Mouse (Mus musculus): Measurements from ENCODE around the gene Coro2b.

The Coro2b gene

DNA sequence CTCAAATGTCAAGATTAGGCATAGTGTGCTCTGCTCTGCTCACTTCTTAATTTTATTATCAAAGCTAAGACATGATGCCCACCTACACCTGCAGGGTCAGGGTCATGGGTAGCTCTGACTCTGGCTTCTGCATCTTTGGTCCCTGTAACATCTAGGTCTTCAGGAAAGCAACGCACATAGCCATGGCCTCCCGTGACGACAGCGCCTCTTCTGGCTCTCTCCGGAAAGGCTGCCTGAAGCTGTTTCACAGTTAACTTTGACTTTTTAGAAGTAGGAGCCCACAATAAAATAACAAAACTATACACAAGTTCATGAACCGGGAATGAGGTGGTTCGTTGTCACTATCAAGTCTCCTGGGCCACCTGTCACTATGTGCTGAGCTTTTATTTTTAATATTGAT is 99.4 kb downstream of the Coro2b start:
- DNase-seq (ENCODE audit: low spot score), result no peak

DNA sequence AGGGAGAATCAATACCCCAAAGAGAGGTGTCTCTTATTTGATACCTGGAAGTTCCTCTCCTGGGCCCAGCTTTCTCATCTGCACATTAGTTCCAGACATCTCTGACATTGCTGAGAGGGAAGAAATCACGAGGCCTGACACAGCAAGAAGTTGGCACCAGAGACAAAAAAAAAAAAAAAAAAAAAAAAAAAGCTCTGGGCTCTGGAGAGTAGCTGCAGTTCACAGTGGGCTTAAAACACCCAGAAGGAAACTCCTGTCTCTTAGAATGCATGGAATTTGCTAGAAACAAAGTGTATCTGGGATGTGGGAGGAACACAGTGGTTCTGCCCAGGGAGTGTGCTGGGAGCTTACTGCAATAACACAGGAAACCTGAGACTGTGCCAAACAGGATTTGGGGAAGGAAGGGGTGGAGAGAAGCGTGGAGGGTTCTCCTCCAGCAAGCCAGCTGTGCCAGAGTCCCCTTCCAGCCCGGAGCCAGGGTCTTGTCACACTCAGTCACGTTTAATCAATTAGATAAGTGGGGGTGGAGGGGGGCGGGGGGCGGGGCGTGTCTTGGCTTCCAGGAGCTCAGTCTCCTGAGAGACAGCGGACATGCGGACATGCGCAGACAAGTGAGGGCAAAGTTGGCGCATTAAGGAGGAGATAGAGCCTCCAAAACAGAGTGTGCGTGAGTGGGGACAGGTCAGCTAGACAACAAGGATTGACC is 101.1 kb downstream of the Coro2b start:
- peak; percentile 32 for DNase-seq (ENCODE audit: low spot score)

DNA sequence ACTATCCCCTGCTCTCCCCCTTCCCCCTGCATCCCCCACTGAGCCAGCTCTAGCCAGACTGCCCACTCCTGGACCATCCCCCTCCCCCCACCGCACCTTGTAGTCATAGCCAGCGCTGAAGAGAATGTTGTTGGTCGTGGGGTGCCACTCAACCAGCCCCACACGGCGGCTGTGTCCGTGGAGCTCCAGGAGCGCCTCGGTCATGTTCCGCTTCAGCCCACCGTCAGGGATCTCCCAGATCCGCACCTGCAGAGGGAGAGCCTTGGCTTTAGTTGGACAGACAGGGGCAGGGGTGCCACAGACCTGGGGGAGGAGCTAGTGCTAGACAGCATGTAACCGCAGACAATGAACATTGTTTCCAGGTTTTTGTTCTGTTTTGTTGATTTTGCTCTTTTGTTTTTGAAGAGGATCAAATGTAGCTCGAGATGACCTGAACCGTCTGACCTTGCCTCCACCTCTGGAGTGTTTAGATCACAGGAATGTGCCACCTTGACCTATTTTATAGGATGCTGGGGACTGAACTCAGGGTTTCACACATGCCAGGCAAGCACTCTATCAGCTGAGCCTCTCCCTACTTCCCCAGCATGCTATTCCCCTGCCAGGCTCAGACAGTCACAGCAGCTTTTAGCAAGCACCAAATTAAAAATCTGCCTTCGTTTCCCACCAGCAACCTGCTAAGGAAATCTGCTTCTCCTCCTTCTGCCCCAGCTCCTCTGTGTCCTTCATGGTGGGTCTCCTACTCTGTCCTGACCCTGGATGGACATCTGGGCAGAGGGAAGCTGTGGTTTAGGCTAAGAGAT is 104.4 kb downstream of the Coro2b start:
- no peak for DNase-seq (ENCODE audit: low spot score)

DNA sequence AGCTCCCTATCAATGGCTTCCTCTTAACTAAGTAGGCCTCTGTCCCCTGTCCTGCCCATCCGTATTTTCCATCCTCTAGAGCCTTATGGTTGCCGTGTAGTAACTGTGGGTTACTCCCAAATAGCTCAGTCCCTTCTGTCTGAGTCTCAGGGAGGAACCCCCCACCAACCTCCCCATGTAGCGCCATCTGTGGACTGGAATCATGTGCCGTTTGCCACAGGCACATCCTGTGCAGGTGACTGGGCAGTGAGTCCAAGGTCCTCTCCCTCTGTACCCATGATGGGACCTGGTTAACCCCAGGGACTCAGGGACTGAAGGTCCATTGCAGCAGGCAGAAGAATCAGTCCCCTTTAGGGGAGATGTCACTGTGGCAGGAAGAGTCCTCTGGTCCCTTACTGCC is 106.1 kb downstream of the Coro2b start:
- no peak for DNase-seq (ENCODE audit: low spot score)

DNA sequence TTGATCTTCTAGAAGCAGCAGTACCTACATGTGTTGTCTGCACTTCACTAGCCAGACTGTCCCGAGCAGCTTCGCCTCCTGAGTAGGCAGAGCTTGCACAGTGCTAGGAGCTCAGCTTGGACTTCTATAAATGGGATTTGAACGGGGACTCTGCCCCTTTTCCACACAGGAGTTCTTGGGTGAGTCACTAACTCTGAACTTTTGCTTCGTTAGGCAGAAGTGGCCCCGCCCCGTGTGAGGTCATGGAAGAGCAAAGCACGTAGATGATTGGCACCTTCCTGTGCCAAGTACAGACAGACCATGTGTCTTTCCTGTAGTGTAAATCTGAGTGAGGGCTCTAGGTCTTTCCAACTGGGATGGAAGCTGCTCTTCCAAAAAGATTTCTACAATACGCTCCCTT is 109.8 kb downstream of the Coro2b start:
- DNase-seq (ENCODE audit: low spot score), result peak; percentile 38

DNA sequence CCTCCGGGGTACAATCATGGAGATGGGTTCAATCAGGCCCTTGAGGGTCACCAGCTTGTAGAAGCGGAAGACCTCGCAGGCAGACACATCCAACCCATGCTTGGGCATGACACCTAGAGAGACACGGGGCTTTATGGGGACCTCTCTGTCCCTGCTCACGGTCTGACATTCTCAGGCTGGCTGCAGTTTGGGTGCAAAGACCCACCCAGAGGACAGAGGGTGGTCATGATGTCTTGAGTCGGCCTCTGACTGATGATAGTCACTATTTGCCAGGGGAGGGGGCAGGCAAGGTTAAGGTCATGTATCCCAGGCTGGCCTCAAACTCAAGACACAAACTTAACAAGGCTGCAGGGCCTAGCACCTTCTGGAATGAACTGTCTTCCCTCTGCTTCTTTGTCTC is 110.3 kb downstream of the Coro2b start:
- no peak for DNase-seq (ENCODE audit: low spot score)

GRCm38 (mm10) chr9:62426021-62426420 is 110.8 kb downstream of the Coro2b start:
- DNase-seq (ENCODE audit: low spot score), result no peak

GRCm38 (mm10) chr9:62425265-62425664 is 111.6 kb downstream of the Coro2b start:
- DNase-seq (ENCODE audit: low spot score), result no peak

DNA sequence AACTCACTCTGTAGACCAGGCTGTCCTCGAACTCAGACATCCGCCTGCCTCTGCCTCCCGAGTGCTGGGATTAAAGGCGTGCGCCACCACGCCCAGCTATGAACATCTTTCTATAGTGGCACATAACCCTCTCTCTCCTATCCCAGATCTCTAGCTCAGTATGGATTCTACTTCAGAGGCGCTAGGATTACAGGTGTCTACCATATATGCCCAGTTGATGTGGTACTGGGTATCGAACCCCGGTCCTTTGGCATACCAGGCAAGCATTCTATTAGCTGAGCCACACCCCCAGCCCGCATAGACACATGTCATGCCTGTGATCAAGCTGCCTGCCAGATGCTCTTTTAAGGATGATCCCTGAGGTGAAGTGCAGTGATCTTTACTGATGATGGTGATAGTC is 113.0 kb downstream of the Coro2b start:
- no peak for DNase-seq (ENCODE audit: low spot score)

GRCm38 (mm10) chr9:62422926-62423325 is 113.9 kb downstream of the Coro2b start:
- no peak for DNase-seq (ENCODE audit: low spot score)

DNA sequence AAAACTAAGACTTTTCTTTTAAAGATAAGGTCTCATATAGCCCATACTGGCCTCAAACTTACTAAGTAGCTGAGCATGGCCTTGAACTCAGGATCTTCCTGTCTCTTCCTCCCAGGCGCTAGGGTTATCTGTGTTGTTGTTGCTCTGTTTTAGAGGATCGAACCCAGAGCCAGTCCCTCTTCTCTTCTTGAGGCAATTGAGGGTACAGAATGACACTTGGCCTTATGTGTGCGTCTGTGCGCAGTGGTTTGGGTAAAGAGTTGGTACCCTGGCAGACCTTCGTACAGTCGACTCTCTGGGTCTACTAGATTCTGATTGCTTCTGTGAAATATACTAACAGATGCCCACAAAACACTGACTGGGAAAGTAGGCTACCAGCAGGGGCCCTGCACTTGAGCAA is 114.9 kb downstream of the Coro2b start:
- no peak for DNase-seq (ENCODE audit: low spot score)

DNA sequence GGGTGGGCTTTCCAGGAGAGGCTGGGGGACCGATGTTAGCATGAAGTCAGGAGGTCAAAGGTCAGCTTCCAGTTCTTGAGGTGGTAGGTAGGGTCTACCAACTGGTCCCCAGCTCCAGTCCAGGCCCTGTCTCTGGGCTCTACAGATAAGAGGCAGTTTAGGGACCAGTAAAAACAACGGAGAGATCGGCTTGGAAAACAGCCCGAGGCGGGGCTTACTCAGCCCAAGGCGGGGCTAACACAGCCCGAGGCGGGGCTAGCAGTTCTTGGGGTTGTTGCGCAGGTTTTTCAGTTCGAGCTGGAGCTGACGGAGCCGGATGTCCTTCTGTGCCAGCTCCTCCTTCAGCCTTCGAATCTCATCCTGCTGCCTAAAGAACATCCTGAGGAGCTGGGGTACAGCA is 115.8 kb downstream of the Coro2b start:
- peak; percentile 78 for DNase-seq (ENCODE audit: low spot score)

GRCm38 (mm10) chr9:62420261-62420917 is 116.5 kb downstream of the Coro2b start:
- no peak for DNase-seq (ENCODE audit: low spot score)

GRCm38 (mm10) chr9:62418742-62419141 is 118.1 kb downstream of the Coro2b start:
- DNase-seq (ENCODE audit: low spot score), result no peak

DNA sequence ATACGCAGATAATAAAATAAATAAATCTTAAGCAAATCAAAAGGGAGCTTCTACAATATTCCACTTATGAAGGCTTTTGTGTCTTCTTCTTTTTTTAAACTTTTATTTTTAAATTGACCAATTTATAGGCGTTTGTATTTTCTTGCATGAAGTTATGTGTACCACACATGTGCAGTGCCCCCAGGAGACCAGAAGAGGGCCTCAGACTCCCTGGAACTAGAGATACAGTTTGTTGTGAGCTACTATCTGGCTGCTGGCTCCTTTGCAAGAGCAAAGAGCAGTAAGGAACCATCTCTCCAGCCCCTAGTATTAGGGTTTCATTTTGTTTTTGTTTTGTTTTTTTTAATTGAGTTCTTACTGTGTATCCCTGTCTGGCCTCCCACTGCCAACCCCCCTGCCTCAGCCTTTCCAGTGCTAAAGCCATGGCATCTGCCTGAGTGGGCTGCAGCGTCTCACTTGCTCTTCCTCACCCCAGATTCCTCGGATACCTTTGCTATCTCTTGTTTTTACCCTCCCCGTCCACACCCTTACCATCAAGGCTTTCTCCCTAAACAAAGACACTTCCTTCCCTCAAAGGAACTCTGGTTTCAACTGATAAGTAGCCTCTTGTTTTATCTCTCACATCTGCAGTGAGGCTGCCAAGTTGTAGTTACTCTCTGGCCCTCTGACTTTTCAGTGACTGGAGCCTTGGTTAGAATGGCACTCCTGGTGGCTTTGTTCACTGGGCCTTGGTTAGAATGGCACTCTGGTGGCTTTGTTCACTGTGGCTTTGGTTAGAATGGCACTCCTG is 129.3 kb downstream of the Coro2b start:
- DNase-seq (ENCODE audit: low spot score), result no peak

GRCm38 (mm10) chr9:62406423-62407013 is 130.3 kb downstream of the Coro2b start:
- no peak for DNase-seq (ENCODE audit: low spot score)

DNA sequence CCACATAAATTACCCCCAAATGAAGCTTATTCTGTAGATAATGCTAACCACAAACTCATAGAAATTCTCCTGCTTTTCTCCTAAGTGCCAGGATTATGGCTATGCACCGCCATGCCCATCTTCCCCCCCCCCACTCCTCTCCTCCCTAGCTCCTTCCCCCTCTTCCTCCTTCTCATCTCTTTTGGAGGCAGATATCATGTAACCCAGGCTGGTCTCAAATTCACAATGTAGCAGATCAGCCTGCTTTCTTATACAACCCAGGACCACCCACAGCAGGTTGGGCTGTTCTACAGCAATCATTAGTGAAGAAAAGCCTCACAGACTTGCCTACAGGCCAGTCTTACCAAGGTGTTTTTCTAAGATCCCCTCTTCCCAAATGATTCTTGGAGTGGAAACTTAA is 135.3 kb downstream of the Coro2b start:
- no peak for DNase-seq (ENCODE audit: low spot score)

DNA sequence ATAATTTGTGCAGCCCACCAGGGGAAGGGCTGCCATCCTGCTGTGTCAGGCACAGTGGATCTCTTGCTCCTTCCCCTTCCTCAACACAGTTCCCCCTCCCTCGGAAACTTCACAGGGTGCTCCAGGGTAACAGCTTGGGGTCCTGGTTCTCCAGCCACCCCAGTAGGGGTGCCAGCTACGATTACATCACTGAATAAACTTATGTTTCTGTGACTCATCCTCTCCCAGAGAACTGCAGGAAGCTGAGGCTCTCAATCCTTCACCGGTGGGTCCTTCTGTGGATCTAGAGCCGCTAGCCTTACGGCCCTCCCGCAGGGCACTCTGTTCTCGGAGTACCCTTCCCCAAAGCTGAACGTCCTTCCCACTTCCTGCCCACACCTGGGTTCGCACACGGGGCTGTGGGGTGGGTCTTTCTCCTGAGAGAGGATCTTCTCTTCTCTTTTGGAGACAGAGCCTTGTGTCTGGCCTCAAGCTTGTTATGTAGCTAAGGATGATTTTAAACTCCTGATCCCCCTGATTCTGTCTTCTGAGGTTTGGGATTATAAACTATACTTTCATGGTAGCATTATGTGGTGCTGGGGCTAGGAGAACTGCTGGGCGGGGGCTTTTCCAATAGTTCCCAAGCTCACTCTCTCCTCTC is 136.2 kb downstream of the Coro2b start:
- no peak for DNase-seq (ENCODE audit: low spot score)

GRCm38 (mm10) chr9:62394163-62394562 is 142.7 kb downstream of the Coro2b start:
- no peak for DNase-seq (ENCODE audit: low spot score)

DNA sequence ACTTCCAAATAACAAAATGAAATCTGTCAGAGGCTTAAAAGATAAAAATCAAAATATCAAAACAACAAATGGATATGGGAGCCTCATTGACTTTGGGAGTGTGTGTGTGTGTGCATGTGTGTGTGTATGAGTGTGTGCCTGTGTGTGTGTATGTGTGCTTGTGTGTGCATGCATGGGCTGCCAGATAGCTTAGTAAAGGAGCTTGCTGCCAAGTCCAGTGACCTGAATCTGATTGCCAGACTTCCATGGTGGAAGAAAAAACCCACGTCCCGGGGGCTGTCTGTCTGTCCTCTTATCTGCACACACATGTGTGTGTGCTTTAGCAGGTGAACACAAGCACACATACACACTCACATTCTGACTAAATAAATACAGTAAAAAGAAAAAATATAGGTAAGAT is 143.3 kb downstream of the Coro2b start:
- DNase-seq (ENCODE audit: low spot score), result no peak

DNA sequence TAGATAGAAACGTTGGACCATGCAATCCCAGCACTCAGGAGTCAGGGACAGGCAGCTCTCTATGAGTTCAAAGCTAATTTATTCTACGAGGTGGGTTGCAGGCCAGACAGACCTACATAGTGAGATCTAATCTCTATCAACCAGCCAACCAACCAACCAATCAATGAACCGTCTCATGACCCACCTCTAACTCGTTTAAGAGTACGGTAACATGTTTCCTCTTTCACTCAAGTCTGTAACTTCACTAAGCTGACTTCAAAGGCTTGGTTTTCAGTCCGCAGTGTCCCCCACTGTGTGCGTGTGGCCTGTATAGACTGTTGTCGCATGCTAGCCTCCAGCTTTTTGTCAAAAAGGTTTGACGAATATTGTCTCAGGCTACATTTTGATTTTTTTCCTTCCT is 147.1 kb downstream of the Coro2b start:
- DNase-seq (ENCODE audit: low spot score), result no peak

Measured in urinary bladder, postnatal 25 days (tissue).